Mouse (Mus musculus) liver, embryonic 11.5 days (tissue): ENCODE results near the gene Auts2. TPM values are rescaled to one million over a fixed set of nuclear protein-coding genes. Genes with fewer than 3 reads are reported as not detected.

ENCODE experiments used
- ATAC-seq: fragments of 200-750 bp; cut with Nextera tagmentation; replicated peaks from 2 replicates; pipeline ENCODE4 v1.8.0; 2017; ENCODE audit warnings: moderate number of reproducible peaks, mild to moderate bottlenecking, moderate TSS enrichment, moderate library complexity; ENCODE audit not compliant: low FRiP score
- DNase-seq: peaks from one replicate; pipeline ENCODE4 v3.0.0-alpha.2; 2017; ENCODE audit warnings: low spot score
- H3K27ac ChIP-seq: fragments of 300-500 bp; sonication (generic); 2 replicates; pipeline ENCODE4 v1.5.1; 2014; ENCODE audit warnings: mild to moderate bottlenecking, low read depth, low read length, control low read depth
- H3K27me3 ChIP-seq: fragments of 300-500 bp; sonication (generic); replicated peaks from 2 replicates; pipeline ENCODE4 v1.6.1; 2014; ENCODE audit warnings: low read length, mixed read lengths; ENCODE audit not compliant: control insufficient read depth, insufficient read depth
- H3K36me3 ChIP-seq: fragments of 300-500 bp; sonication (generic); 2 replicates; pipeline ENCODE4 v1.6.1; 2014; ENCODE audit warnings: mild to moderate bottlenecking, low read length, moderate library complexity, mixed read lengths; ENCODE audit not compliant: control insufficient read depth, insufficient read depth
- H3K4me1 ChIP-seq: fragments of 300-500 bp; sonication (generic); replicated peaks from 2 replicates; pipeline ENCODE4 v1.6.1; 2014; ENCODE audit warnings: low read length, mixed read lengths; ENCODE audit not compliant: control insufficient read depth, insufficient read depth
- H3K4me2 ChIP-seq: fragments of 300-500 bp; sonication (generic); 2 replicates; pipeline ENCODE4 v1.6.1; 2014; ENCODE audit warnings: mild to moderate bottlenecking, control low read depth, moderate library complexity
- H3K4me3 ChIP-seq: fragments of 300-500 bp; sonication (generic); 2 replicates; pipeline ENCODE4 v1.5.1; 2014; ENCODE audit warnings: low read depth, low read length, control low read depth
- H3K9ac ChIP-seq: fragments of 300-500 bp; sonication (generic); 2 replicates; pipeline ENCODE4 v1.6.1; 2014; ENCODE audit warnings: low read depth, low read length, control low read depth
- H3K9me3 ChIP-seq: fragments of 300-500 bp; sonication (generic); 2 replicates; pipeline ENCODE4 v1.6.1; 2016; ENCODE audit warnings: low read length, inconsistent platforms, mixed read lengths; ENCODE audit not compliant: control insufficient read depth
- WGBS: fragments of 180-500 bp; shearing (Covaris S2); extraction: QIAGEN DNeasy Blood & Tissue Kit; methylation state at CpG from one replicate; pipeline ENCODE4 v1.1.7; 2014; 5-methylcytosine and 5-hydroxymethylcytosine counted together
- polyA plus RNA-seq: library from polyadenylated mRNA; unstranded; fragments of >200 nt; fragmentation: Nextera tagmentation; extraction: Ambion mirVana; gene quantifications from 2 replicates; pipeline ENCODE4 v1.2.1, GENCODE M21; 2014

The Auts2 gene
- polyA plus RNA-seq, 1 experiment from 2014 or later, result 13.8 TPM

- H3K9ac ChIP-seq, result no peak overlapping the region
- DNase-seq (no peak), ATAC-seq (peak; percentile 41)
Observed at GRCm38 (mm10) chr5:131750330-131750729, 792.8 kb downstream of the Auts2 start.

GRCm38 (mm10) chr5:131749211-131749610, 793.9 kb downstream of the Auts2 start:
- no peak for DNase-seq
- no peak overlapping the region for H3K27ac ChIP-seq
- 63% methylated on average over 6 of the region's 6 CpGs for WGBS
- no peaks in the 10 kb centered on the region for H3K36me3 ChIP-seq
- no peak overlapping the region for H3K9ac ChIP-seq
- H3K4me2 ChIP-seq, result no peak overlapping the region
- no peak overlapping the region for H3K4me3 ChIP-seq
- no peaks in the 10 kb centered on the region; the same call in none of the 2 replicates for H3K4me1 ChIP-seq
- ATAC-seq, result no peak
- H3K27me3 ChIP-seq, result no peaks in the 10 kb centered on the region
- H3K9me3 ChIP-seq, result no peaks in the 10 kb centered on the region

More at GRCm38 (mm10) chr5:131750330-131750729, 792.8 kb downstream of the Auts2 start:
- no peaks in the 10 kb centered on the region; the same call in none of the 2 replicates for H3K4me1 ChIP-seq
- no peaks in the 10 kb centered on the region for H3K9me3 ChIP-seq
- H3K4me3 ChIP-seq, result no peak overlapping the region
- no peaks in the 10 kb centered on the region for H3K36me3 ChIP-seq
- H3K27ac ChIP-seq, result no peak overlapping the region
- no peak overlapping the region for H3K4me2 ChIP-seq
- WGBS, result 49% methylated on average over 2 of the region's 2 CpGs
- no peaks in the 10 kb centered on the region for H3K27me3 ChIP-seq

- WGBS, result 57% methylated on average over 8 of the region's 8 CpGs
- no peaks in the 10 kb centered on the region for H3K36me3 ChIP-seq
- no peak for ATAC-seq
- no peak overlapping the region for H3K4me2 ChIP-seq
- H3K27me3 ChIP-seq, result no peaks in the 10 kb centered on the region
- H3K9me3 ChIP-seq, result no peaks in the 10 kb centered on the region
- no peak overlapping the region for H3K27ac ChIP-seq
- no peak overlapping the region for H3K4me3 ChIP-seq
- no peak overlapping the region for H3K9ac ChIP-seq
- H3K4me1 ChIP-seq, result no peaks in the 10 kb centered on the region
- DNase-seq, result no peak
Observed at GRCm38 (mm10) chr5:131743069-131743468, 800.1 kb downstream of the Auts2 start.

- Histone ChIP-seq H3K36me3 (no peaks in the 10 kb centered on the region), H3K27ac (no peak overlapping the region), H3K27me3 (no peaks in the 10 kb centered on the region), H3K4me2 (no peak overlapping the region), H3K9me3 (no peaks in the 10 kb centered on the region), H3K4me3 (no peak overlapping the region), H3K4me1 (peaks cover 7% of the 10 kb centered on the region; the same call in 1 of the 2 replicates), H3K9ac (no peak overlapping the region)
- ATAC-seq (no peak), DNase-seq (no peak)
- 90% methylated on average over 6 of the region's 6 CpGs for WGBS
Observed at GRCm38 (mm10) chr5:131737476-131737875, 805.7 kb downstream of the Auts2 start.

GRCm38 (mm10) chr5:131733324-131733660, 809.9 kb downstream of the Auts2 start:
- no peak overlapping the region for H3K27ac ChIP-seq
- no peak for DNase-seq
- no peak overlapping the region for H3K9ac ChIP-seq
- ATAC-seq, result peak; percentile 39; the same call in 1 of the 2 replicates
- 12% methylated on average over 5 of the region's 5 CpGs for WGBS
- no peak overlapping the region for H3K4me3 ChIP-seq
- H3K4me2 ChIP-seq, result no peak overlapping the region
- H3K36me3 ChIP-seq, result no peaks in the 10 kb centered on the region
- no peaks in the 10 kb centered on the region for H3K9me3 ChIP-seq
- no peaks in the 10 kb centered on the region for H3K27me3 ChIP-seq
- H3K4me1 ChIP-seq, result peaks cover 7% of the 10 kb centered on the region; the same call in 1 of the 2 replicates

- WGBS, result 45% methylated on average over 7 of the region's 7 CpGs
- Histone ChIP-seq H3K27me3 (no peaks in the 10 kb centered on the region), H3K9ac (no peak overlapping the region), H3K4me1 (peaks cover 7% of the 10 kb centered on the region; the same call in 1 of the 2 replicates), H3K9me3 (no peaks in the 10 kb centered on the region), H3K4me3 (no peak overlapping the region), H3K4me2 (no peak overlapping the region), H3K36me3 (no peaks in the 10 kb centered on the region), H3K27ac (no peak overlapping the region)
- no peak for DNase-seq
- ATAC-seq, result no peak; the same call in 1 of the 2 replicates
Observed at GRCm38 (mm10) chr5:131732631-131733323, 810.4 kb downstream of the Auts2 start.

- H3K9ac ChIP-seq, result no peak overlapping the region
- peaks cover 7% of the 10 kb centered on the region; the same call in 1 of the 2 replicates for H3K4me1 ChIP-seq
- no peak overlapping the region for H3K4me3 ChIP-seq
- H3K27ac ChIP-seq, result no peak overlapping the region
- H3K4me2 ChIP-seq, result no peak overlapping the region
- no peaks in the 10 kb centered on the region for H3K27me3 ChIP-seq
- no peak for DNase-seq
- no peak for ATAC-seq
- H3K9me3 ChIP-seq, result no peaks in the 10 kb centered on the region
- no peaks in the 10 kb centered on the region for H3K36me3 ChIP-seq
- 82% methylated on average over 4 of the region's 4 CpGs for WGBS
Observed at GRCm38 (mm10) chr5:131729456-131729855, 813.7 kb downstream of the Auts2 start.

GRCm38 (mm10) chr5:131727909-131728308, 815.2 kb downstream of the Auts2 start:
- Histone ChIP-seq H3K9ac (no peak overlapping the region), H3K36me3 (no peaks in the 10 kb centered on the region), H3K4me2 (no peak overlapping the region), H3K27me3 (no peaks in the 10 kb centered on the region), H3K27ac (no peak overlapping the region), H3K4me3 (no peak overlapping the region), H3K4me1 (0 out of 2 replicates have a peak, but pooled peaks cover under 1% of the 10 kb centered on the region), H3K9me3 (no peaks in the 10 kb centered on the region)
- ATAC-seq (no peak), DNase-seq (no peak)
- WGBS, result 89% methylated on average over 4 of the region's 4 CpGs

- no peaks in the 10 kb centered on the region for H3K9me3 ChIP-seq
- no peak for DNase-seq
- 63% methylated on average over 1 of the region's 1 CpGs for WGBS
- no peak overlapping the region for H3K9ac ChIP-seq
- H3K36me3 ChIP-seq, result no peaks in the 10 kb centered on the region
- no peak overlapping the region for H3K27ac ChIP-seq
- no peak overlapping the region for H3K4me2 ChIP-seq
- no peaks in the 10 kb centered on the region for H3K4me1 ChIP-seq
- ATAC-seq, result 0 out of 2 replicates have a peak, but pooled peaks have one; percentile 18
- H3K27me3 ChIP-seq, result no peaks in the 10 kb centered on the region
- H3K4me3 ChIP-seq, result no peak overlapping the region
Observed at GRCm38 (mm10) chr5:131724508-131724907, 818.6 kb downstream of the Auts2 start.
